Mouse (Mus musculus) monocyte, adult 5-6 weeks (primary cell): ENCODE data around the gene Appbp2. TPM values are rescaled to one million over a fixed set of nuclear protein-coding genes. Genes with fewer than 3 reads are reported as not detected.

Experiments
- ATAC-seq: fragments of 153-309, 156-312 bp; replicated peaks from 2 replicates; pipeline ENCODE4 v1.8.0; 2017; ENCODE audit warnings: mild to moderate bottlenecking; ENCODE audit not compliant: low TSS enrichment, insufficient number of reproducible peaks, severe bottlenecking, poor library complexity, low FRiP score
- total RNA-seq: library from RNA; stranded (forward); fragments of 200-1000, 200-491, 200-594 nt; gene quantifications from 3 replicates; pipeline ENCODE4 v1.2.3, GENCODE M21; 2017

Appbp2 gene
- total RNA-seq, 1 experiment from 2014 or later, result 21.6 TPM

DNA sequence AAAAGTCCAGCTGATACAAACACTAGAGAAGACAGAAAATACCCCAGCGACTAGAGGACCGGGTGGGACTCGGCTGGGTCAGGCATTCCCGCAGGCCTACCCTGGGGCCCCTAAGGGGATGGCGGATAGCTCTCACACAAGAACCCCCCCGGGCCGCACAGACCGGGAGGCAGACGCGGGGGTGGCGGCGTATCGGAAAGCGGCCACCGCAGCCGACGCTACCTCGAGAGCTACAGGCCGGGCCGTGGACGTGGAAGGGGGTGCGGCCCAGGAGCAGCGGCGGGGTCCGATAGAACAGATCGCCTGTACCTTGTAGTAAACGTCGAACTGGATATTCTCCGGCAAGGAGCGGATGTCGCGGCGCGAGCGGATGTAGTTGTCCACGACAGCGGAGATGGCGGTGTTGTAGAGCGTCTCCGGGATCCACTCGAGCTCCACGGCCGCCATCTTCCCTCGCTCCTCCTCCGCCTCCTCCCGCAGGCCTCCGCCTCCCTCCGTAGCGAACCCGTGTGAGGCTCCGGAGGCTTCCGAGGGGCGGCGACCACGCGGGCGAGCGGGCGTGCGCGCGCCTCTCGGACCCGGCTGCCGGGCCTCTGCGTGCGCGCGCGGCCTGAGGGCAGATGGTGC is 454 bp downstream of the Appbp2 start:
- peak; percentile 95 for ATAC-seq

DNA sequence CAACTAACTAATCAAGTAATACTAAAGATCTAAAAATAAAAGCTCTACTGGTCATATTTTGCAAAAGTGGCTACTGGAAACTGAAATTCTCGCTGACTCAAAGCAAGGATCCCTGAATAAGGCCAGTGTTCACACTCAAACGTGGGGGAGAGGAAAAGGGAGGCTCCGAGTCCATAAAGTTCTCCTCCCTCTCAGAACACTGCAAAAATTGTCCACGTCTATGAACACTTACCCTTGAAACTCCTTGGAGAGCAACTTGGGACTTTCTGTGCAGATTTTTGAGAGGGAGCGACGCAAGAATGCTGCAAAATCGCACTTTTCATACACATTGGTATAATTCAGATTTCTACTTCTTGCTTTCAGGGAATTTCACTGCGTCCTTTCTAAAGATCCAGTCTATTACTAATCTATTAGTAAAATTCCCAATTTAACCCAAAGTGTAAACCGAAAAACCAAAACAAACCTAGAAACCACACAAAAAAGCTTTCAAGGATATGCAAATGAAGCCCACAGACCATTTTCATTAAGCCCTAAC is 1.2 kb downstream of the Appbp2 start:
- ATAC-seq, result no peak

DNA sequence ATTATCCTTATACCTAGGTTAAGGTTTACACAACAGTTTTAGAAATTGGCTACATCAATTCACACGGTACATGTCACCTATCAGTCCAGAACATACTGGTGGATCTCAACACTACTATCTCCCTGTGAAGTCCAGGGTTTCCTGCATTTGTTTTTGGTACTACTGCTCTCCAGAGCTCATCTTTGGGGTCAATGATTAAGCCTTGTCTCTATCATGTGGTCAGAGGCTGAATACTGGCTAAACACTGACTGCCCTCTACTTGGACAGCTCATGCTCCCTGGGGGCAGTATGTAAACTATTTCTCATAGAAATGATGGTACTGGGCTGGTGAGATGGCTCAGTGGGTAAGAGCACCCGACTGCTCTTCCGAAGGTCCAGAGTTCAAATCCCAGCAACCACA is 11.7 kb downstream of the Appbp2 start:
- no peak for ATAC-seq

DNA sequence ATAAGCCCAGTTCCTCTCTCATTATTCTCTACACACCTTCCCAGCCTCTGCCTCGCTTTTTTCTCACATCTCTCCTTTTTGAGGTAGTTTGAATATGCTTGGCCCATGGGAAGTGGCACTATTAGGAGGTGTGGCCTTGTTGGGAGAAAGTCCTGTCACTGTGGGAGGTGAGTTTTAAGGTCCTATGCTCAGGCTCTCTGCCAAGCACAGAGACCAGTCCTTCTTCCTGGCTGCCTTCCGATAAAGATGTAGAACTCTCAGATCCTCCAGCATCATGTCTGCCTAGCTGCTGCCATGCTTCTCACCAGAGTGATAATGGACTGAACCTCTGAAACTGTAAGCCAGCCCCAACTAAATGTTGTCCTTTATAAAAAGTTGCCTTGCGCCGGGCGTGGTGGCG is 12.4 kb downstream of the Appbp2 start:
- ATAC-seq, result no peak

DNA sequence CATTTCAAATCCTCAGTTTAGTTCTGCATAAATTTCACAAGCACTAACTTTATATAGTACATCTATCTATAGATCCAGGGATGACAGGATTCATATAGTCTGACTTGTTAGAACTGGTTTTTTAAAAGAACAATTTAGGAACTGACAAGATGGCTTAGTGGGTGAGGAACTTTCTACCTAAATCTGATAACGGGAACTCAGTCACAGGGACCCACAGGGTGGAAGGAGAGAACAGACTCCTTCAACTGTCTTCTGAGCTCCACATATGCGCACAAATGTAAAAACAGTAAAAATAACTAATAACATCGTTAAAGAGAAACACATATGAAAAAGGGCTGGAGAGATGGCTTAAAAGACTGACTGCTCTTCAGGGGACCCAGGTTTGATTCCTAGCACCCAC is 15.9 kb downstream of the Appbp2 start:
- no peak for ATAC-seq

DNA sequence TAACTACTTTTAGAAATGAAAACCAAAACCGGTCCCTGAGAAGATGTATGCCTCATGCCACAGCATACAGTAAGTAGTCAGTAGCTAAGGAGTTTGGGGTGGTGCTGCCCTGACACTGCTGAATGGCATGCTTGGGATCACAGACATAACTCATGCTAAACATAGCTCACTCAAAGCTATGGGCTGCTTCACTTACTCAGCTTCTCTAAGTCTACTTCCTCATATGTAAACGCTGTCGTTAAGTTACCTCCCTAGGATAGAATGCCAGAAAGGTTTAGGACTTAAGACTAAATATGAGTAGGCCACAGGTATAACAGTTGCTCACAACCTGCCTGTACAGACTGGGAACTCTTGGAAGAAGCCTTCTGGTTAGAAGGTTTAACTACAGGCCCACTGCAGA is 20.3 kb downstream of the Appbp2 start:
- no peak for ATAC-seq

DNA sequence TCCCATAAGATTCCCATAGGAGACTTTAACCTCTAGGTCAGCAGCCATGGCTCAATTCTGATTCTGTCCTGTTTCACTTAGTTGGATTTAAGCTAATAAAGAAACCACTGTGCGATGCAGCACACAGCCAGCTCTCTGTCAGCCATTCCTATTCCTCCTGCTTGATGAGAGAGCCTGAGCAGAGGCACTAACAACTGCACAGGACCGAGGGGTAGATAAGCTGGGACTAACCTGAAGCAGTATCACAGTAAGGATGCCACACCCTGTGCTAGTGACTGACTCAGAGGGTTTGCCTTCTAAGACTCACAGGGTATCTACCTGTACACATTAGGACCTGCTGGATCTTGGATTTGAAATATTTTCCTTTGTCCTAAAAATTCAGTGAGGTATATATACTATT is 21.7 kb downstream of the Appbp2 start:
- no peak for ATAC-seq

DNA sequence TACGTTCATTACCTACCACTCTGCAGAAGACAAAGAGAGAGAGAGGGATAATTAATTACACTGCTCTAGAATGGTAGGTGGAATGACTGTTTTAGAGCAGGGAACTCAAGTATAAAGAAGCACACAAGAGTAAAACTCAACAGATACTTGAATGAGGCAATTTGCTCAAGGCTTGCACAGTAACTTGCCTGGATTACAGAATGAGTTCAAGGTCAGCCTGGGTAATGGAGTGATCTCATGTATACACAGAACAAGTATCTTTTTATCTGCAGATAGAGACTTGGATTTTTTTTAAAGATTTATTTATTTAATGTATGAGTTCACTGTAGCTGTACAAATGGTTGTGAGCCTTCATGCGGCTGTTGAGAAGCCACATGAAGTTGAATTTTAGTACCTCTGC is 23.8 kb downstream of the Appbp2 start:
- no peak for ATAC-seq

DNA sequence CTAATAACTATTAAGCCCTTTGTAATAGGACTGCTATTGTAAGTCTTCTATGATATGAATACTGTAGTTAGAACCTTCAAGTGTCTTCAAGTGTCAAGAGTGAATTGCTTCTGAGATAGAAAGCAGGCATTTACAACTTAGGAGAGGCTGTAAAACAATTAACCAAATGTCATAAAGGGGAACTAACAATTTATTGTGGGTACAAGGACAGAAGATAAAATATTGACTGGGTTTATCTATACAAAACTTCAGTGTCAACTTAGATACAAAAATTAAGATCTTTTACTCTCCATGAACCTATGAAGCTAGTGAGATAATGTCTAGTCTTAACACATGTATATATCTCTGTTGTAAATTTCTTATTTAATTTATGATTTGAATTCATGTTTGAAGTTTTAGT is 28.7 kb downstream of the Appbp2 start:
- ATAC-seq, result no peak

DNA sequence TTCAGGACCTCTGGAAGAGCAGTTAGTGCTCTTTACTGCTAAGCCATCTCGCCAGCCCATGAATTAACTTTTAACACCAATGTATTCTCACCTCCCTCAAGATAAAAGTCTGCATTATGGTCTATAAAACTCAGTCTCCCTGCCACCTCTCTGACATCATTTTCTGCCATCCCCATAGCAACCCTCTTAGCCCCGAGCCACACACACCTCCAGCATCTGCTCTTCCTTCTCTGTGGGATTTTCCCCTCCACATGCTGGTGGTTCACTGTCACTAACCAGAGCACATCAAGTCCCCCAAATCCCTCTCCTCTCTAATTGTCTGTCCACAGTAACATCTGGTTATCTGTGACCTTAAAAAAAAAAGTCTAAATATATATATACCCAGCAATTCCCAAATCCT is 36.0 kb downstream of the Appbp2 start:
- ATAC-seq, result no peak

DNA sequence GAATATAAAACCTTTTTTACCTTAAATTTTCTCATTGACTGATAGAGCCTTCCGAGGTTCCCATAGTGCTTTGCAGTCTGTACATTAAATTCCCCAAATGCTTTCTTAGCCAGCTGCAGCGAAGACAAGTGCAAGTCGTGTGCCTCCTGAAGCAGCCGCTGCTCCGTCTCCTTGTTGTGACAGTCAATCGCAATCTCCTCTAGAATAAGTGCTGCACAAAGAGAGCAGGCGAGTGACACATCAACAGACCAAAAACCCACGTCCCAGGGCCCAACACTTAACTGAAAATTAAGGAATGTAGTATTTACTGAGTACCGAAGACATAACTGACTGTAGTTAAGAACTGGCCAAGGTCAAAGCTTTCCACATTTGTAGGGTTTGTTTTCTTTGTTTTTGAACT is 38.9 kb downstream of the Appbp2 start:
- no peak for ATAC-seq

DNA sequence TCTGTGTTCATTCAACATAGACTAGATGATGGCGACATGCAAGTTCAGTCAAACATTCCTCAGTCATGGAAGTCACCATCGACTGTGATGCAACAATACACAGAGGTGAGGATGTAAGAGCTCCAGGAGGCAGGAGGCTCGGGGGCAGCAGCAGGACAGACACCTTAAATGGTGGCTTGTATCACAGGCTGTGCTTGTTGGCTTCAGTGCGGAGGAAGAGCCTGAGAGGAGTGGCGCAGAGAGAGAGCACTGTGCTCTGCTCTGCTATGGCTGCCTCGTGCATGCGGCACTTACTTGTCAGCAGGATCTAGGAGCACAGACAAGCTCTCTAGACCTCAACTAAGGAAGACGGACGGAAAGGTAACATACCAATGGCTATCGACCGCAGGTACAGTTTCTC is 40.7 kb downstream of the Appbp2 start:
- ATAC-seq, result no peak

DNA sequence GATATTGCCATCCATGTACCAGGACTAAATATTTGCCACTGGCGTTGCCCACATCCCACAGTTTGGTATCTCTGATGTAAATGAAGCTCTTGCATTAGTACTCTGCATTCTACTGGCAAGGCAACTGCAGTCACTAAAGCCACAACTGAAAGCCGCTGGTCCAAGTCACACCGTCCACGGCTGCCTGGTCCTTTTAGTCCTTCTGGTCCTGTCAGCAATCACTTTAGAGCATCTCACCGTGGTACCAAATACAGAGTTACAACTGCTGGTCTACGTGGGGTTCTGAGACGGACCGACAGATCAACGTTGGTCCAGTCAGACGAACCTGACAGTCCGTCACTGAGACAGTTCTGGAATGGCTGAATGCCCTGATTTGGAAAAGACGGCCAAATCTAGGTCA is 44.2 kb downstream of the Appbp2 start:
- no peak for ATAC-seq

DNA sequence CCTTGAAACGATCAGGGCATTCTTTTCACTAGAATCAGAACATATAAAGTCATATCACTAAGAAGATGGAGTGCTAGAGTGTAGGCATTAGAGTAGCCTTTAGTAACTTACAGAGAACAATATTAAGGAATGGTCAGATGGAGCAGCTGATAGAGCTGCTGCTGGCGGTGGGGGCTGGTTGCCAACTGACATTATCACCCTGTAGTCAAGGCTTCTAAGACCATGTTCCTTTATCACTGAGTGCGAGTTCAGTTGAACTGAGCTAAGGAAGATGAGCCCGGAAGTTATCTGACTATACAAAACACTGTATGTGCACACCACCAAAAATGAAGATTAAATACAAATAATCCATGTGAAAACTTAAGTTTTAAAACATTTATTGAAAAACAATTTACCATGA is 45.8 kb downstream of the Appbp2 start:
- no peak for ATAC-seq

DNA sequence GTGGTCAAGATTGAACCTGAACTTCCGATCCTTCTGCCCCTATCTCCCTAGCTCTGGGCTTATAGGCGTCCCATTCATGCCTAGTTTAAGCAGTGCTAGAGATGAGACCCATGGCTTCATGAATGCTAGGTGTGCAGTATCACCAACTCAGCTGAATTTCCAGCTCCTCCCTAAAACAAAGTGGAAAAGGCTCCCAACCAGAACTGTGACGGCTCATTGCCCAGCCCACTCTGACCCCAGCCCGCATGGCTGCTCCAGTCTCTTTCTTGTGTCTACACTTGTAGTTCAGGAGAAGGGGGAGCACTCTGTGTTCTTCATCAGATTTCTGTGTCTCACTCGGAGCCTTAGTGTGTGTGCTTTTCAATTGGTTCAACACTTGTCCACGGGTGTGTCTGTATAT is 50.1 kb downstream of the Appbp2 start:
- ATAC-seq, result no peak

DNA sequence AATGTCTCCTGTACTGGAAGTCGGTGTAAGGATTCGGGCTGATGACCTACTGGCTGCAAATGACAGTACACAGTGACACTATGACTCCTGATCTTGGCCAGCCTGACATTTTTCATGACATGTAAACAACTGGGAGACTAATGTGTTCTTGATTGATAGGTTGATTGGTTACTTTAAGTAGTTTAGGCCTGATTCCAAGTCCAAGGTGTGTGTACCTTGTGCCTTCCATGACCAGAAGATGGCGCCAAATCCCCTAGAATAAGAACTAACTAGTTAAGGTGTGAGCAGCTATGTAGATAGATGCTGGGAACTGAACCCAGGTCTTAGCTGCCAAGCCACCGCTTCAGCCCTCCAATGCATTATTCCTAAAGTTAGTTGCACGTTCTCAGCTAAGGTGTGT is 50.8 kb downstream of the Appbp2 start:
- ATAC-seq, result 0 out of 2 replicates have a peak, but pooled peaks have one; percentile 78

DNA sequence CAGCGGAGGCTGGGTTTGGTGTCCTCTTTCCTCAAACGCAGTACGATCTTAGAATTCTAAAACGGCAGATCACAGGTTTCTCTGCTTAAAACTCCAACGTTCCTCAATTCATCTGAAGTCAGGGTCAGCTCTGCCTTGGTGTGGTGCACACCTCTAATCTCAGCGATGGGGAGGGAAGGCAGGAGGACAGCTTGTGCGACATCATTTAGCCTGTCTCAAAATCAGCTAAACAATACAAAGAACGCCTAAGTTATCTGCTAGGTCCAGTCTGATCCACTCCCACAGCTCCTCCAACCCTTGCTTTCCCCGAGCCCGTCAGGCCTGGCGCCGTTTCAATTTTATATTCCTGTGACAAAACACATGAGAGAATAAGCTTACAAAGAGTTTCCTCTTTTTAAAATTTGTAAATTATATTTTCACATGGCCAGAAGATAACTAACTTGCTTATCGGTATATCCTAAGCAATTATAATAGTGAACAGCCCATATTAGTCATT is 51.6 kb downstream of the Appbp2 start:
- ATAC-seq, result no peak

DNA sequence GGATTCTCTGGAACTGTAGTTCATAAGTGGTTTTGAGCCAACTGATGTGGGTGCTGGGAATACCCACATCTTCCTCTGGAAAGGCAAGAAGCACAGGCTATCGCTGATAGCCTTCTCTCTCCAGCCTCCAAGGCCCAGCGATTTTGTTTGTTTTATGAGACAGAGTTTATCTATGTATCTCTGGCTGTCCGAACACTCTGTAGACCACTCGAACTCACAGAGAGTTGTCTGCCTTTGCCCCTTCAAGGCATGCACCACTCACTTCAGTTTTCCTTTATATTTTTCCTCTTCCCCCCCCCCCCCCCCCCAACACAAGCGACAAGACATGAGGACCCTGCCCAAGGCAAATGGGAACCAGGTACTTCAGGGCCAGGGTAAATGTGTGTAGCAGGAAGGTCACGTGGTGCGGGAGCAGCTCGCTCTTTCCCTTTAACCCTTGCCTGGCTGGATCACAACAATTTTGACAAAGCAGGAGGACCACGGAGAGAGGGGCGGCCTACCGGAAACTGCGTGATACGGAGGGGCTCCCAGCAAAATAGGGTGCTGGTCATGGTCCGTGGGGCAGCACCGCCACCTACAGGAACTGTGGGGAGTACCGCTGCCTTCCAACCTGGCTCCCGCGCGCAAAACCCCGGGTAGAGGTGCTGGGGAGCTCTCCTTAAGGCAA is 52.2 kb downstream of the Appbp2 start:
- peak; percentile 84 for ATAC-seq

DNA sequence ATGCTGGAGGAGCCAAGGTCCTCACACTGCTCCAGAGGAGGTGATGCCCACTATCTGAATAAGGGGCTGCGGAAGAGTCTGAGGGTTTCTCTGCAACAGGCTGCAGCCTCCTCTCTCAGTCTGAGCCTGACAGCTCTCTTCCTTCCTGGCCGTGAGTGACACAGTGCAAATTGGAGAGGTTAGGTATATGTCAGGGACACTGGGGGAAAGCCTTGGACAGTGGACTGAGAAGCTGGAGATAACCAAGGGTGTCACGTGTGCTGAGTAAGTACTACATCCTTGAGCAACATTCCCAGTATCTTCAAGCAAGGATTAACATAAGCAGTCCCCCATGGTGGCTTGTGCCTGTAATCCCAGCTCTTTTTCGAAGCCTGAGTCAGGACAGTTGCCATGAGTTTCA is 56.5 kb downstream of the Appbp2 start:
- ATAC-seq, result no peak

DNA sequence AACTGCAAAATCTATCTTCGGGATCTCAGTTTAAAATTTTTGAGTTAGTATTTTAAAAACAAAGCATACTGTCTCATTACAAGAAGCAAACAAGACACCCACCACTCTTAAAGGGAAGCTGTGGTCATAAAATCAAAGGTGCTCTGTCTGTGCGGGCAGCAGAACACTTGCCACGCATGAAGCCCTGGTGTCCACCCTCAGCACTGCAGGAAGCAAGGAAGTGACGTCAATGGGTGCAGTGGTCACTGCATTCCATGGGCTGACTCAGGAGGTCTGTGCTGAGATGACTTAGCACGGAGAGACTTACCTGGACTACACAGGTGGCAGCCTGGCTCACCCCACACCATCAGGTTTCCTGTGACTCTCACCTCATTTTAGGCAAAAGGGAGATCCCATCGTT is 57.2 kb downstream of the Appbp2 start:
- 0 out of 2 replicates have a peak, but pooled peaks have one; percentile 31 for ATAC-seq
